Mouse (Mus musculus) hindbrain, embryonic 14.5 days (tissue): ENCODE data around the gene 4833427G06Rik. TPM values are rescaled to one million over a fixed set of nuclear protein-coding genes. Genes with fewer than 3 reads are reported as not detected.

Experiments used
- ATAC-seq: fragments of 200-750 bp; cut with Nextera tagmentation; 2 replicates; pipeline ENCODE4 v1.8.0; 2017; ENCODE audit warnings: moderate number of reproducible peaks, mild to moderate bottlenecking, moderate TSS enrichment, moderate library complexity; ENCODE audit not compliant: low FRiP score
- DNase-seq: peaks from one replicate; pipeline ENCODE4 v3.0.0-alpha.2; 2015; ENCODE audit warnings: low spot score
- H3K27ac ChIP-seq: fragments of 300-500 bp; sonication (generic); 2 replicates; pipeline ENCODE4 v1.5.1; 2014; ENCODE audit warnings: mild to moderate bottlenecking, moderate library complexity
- H3K27me3 ChIP-seq: fragments of 300-500 bp; sonication (generic); 2 replicates; pipeline ENCODE4 v1.6.1; 2014; ENCODE audit warnings: mild to moderate bottlenecking, low read length, mixed read lengths; ENCODE audit not compliant: control insufficient read depth, insufficient read depth
- H3K36me3 ChIP-seq: fragments of 300-500 bp; sonication (generic); replicated peaks from 2 replicates; pipeline ENCODE4 v1.6.1; 2014; ENCODE audit not compliant: control insufficient read depth, insufficient read depth
- H3K4me1 ChIP-seq: fragments of 300-500 bp; sonication (generic); replicated peaks from 2 replicates; pipeline ENCODE4 v1.6.1; 2014; ENCODE audit warnings: antibody characterized with exemption, low read length, mixed read lengths; ENCODE audit not compliant: control insufficient read depth, insufficient read depth
- H3K4me2 ChIP-seq: fragments of 300-500 bp; sonication (generic); replicated peaks from 2 replicates; pipeline ENCODE4 v1.6.1; 2014; ENCODE audit warnings: mild to moderate bottlenecking, moderate library complexity
- H3K4me3 ChIP-seq: fragments of 300-500 bp; sonication (generic); replicated peaks from 2 replicates; pipeline ENCODE4 v1.5.1; 2014; ENCODE audit warnings: mild to moderate bottlenecking, low read length
- H3K9ac ChIP-seq: fragments of 300-500 bp; sonication (generic); 2 replicates; pipeline ENCODE4 v1.6.1; 2014
- H3K9me3 ChIP-seq: fragments of 300-500 bp; sonication (generic); 2 replicates; pipeline ENCODE4 v1.6.1; 2016; ENCODE audit warnings: low read length; ENCODE audit not compliant: control insufficient read depth
- WGBS: fragments of 180-500 bp; shearing (Covaris S2); extraction: QIAGEN DNeasy Blood & Tissue Kit; methylation state at CpG from one replicate; pipeline ENCODE4 v1.1.7; 2014; 5-methylcytosine and 5-hydroxymethylcytosine counted together
- polyA plus RNA-seq: library from polyadenylated mRNA; unstranded; fragments of >200 nt; fragmentation: Nextera tagmentation; extraction: Ambion mirVana; gene quantifications from 2 replicates; pipeline ENCODE4 v1.2.1, GENCODE M21; 2014

The 4833427G06Rik gene
- polyA plus RNA-seq, 1 experiment from 2014 or later: 1.8 TPM

DNA sequence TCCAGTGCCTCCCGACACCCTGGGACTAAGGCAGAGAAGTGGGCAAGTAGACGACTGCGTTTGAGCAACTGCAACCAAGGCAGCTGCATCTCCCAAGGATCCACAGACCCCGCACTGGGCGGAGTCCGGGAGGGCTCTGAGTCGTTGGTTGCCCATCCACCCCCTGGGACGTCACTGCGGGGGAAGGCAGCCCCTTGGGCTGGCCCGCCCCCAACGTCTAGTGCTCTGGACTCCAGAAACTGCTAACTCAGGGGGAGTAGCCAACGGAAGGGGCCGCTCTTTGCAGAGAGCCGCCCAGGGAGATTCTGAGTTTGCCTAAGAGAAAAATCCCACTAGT lies 24.9 kb downstream of the 4833427G06Rik start, which contains the start of gene Layn:
Gene Layn, minus strand, starts transcription at position 116 of the 337 bp plus-strand sequence.
- WGBS: 0% methylated on average over 14 of the region's 14 CpGs
- H3K27me3 ChIP-seq: peaks cover 4% of the 10 kb centered on the region; the same call in 1 of the 2 replicates
- no peak within 1 kb of the TSS for H3K27ac ChIP-seq
- H3K4me2 ChIP-seq: peak within 1 kb of the TSS; percentile 51
- DNase-seq: peak; percentile 42
- H3K36me3 ChIP-seq: no peaks in the 10 kb centered on the region
- peak; percentile 84; the same call in 1 of the 2 replicates for ATAC-seq
- H3K4me3 ChIP-seq: peak within 1 kb of the TSS; percentile 23
- H3K9ac ChIP-seq: 0 out of 2 replicates have a peak within 1 kb of the TSS, but pooled peaks have one; percentile 4
- H3K4me1 ChIP-seq: peaks cover 8% of the 10 kb centered on the region
- H3K9me3 ChIP-seq: no peaks in the 10 kb centered on the region

- Histone ChIP-seq H3K9ac (0 out of 2 replicates have a peak overlapping the region, but pooled peaks have one; percentile 4), H3K27me3 (peaks cover 4% of the 10 kb centered on the region; the same call in 1 of the 2 replicates), H3K4me1 (peaks cover 8% of the 10 kb centered on the region), H3K36me3 (no peaks in the 10 kb centered on the region), H3K27ac (no peak overlapping the region), H3K9me3 (no peaks in the 10 kb centered on the region), H3K4me3 (peak overlapping the region; percentile 23), H3K4me2 (peak overlapping the region; percentile 51)
- DNase-seq: no peak
- no peak for ATAC-seq
- under 1% methylated on average over 17 of the region's 17 CpGs for WGBS
These were observed 25.4 kb downstream of the 4833427G06Rik start for GRCm38 (mm10) chr9:51076300-51076978.

- Histone ChIP-seq H3K27me3 (peaks cover 4% of the 10 kb centered on the region; the same call in 1 of the 2 replicates), H3K9me3 (no peaks in the 10 kb centered on the region), H3K4me3 (peak overlapping the region; percentile 23; the same call in 1 of the 2 replicates), H3K9ac (no peak overlapping the region), H3K36me3 (no peaks in the 10 kb centered on the region), H3K4me1 (peaks cover 8% of the 10 kb centered on the region), H3K27ac (no peak overlapping the region), H3K4me2 (peak overlapping the region; percentile 51)
- DNase-seq (peak; percentile 33), ATAC-seq (no peak)
- 37% methylated on average over 3 of the region's 3 CpGs for WGBS
These were observed 26.1 kb downstream of the 4833427G06Rik start for GRCm38 (mm10) chr9:51075780-51076179.

DNA sequence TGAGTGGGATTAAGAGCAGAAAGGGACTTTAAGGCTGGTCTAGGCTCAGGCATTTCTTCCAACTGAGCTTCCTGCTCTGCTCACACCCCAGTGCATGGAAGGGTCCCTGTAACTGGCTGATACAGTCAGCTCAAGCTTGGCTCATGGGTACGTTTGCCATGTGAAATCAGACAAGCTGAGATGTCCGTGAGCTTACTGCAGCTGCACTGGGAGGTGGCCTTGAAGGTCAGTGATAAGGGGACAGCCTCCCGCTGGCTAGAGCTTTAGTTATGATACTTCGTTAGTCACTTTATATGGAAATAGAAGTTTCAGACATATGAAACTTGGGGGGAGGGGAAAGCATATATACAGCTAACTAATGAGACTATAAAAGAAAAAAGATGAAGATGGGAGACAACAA lies 31.1 kb downstream of the 4833427G06Rik start:
- Histone ChIP-seq H3K27me3 (no peaks in the 10 kb centered on the region; the same call in 1 of the 2 replicates), H3K9me3 (no peaks in the 10 kb centered on the region), H3K36me3 (no peaks in the 10 kb centered on the region), H3K4me3 (no peak overlapping the region), H3K4me2 (no peak overlapping the region), H3K4me1 (no peaks in the 10 kb centered on the region; the same call in 1 of the 2 replicates), H3K9ac (no peak overlapping the region), H3K27ac (no peak overlapping the region)
- 84% methylated on average over 4 of the region's 4 CpGs for WGBS
- no peak for DNase-seq
- ATAC-seq: no peak

- H3K27me3 ChIP-seq: no peaks in the 10 kb centered on the region
- no peaks in the 10 kb centered on the region for H3K9me3 ChIP-seq
- no peaks in the 10 kb centered on the region for H3K36me3 ChIP-seq
- no peaks in the 10 kb centered on the region for H3K4me1 ChIP-seq
- no peak overlapping the region for H3K4me3 ChIP-seq
- no peak for ATAC-seq
- no peak overlapping the region for H3K9ac ChIP-seq
- WGBS: 58% methylated on average over 3 of the region's 3 CpGs
- no peak overlapping the region for H3K4me2 ChIP-seq
- DNase-seq: no peak
- no peak overlapping the region for H3K27ac ChIP-seq
These were observed 33.7 kb downstream of the 4833427G06Rik start for GRCm38 (mm10) chr9:51068202-51068601.

- H3K4me3 ChIP-seq: no peak within 1 kb of the TSS
- H3K9me3 ChIP-seq: no peaks in the 10 kb centered on the region
- DNase-seq (no peak), ATAC-seq (no peak)
- H3K4me2 ChIP-seq: no peak within 1 kb of the TSS
- H3K4me1 ChIP-seq: no peaks in the 10 kb centered on the region
- 84% methylated on average over 2 of the region's 2 CpGs for WGBS
- H3K36me3 ChIP-seq: no peaks in the 10 kb centered on the region
- H3K9ac ChIP-seq: no peak within 1 kb of the TSS
- no peaks in the 10 kb centered on the region for H3K27me3 ChIP-seq
- H3K27ac ChIP-seq: no peak within 1 kb of the TSS
These were observed 41.3 kb downstream of the 4833427G06Rik start, which contains the start of gene Btg4 for GRCm38 (mm10) chr9:51060601-51061000. TSS of gene Btg4 (plus strand) at chr9:51060901.

GRCm38 (mm10) chr9:51058951-51059521 lies 42.8 kb downstream of the 4833427G06Rik start:
- no peak for ATAC-seq
- 68% methylated on average over 4 of the region's 4 CpGs for WGBS
- H3K4me1 ChIP-seq: no peaks in the 10 kb centered on the region
- H3K9me3 ChIP-seq: no peaks in the 10 kb centered on the region
- no peak for DNase-seq
- H3K4me3 ChIP-seq: no peak overlapping the region
- H3K4me2 ChIP-seq: no peak overlapping the region
- no peaks in the 10 kb centered on the region for H3K36me3 ChIP-seq
- no peak overlapping the region for H3K9ac ChIP-seq
- no peak overlapping the region for H3K27ac ChIP-seq
- no peaks in the 10 kb centered on the region for H3K27me3 ChIP-seq

DNA sequence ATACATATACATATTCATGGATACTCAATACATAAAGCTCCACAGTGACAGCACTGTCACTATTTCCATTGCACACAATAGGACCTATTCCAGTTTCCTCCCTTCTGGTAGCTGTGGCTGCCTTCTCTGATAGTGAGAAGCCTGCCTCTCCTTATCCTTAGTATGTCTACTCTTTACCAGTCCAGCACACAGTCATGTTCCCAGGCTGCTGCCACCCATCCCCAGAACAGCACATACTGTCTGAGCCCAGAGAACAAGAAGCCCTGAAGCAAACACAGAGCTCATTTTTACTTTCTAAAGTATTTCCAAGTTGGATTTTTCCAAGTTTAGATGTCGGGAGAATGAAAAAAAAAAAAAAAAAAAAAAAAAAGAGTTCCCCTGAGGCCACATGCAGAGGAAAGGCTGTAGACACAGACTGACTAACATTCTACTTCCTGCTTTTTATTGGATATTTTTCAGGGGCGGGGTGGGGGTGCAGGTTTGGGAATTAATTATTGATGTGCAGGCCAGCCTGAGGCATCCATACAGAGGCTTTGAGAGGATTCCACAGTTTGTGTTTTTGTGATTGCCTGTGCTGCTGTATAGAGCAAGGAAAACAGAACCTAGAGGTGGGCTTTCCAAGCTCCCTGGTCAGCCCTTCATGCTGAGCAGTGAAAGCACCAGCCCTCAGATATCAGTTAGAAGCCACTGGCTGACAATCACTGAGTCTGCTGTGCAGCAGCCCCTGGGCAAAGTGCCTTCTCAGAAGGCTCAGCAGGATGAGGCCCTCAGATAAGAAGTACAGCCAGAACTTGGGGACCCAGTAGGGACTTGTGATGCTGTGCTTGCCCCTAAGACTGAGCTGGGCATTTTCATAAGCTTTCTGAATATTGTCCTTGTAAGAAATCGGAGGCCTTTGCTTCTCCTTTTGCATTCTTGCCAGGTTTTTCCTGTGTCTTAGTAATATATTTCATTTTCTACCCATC lies 45.2 kb downstream of the 4833427G06Rik start:
- H3K9ac ChIP-seq: no peak overlapping the region
- ATAC-seq (no peak), DNase-seq (no peak)
- H3K27ac ChIP-seq: no peak overlapping the region
- H3K4me2 ChIP-seq: no peak overlapping the region
- H3K27me3 ChIP-seq: no peaks in the 10 kb centered on the region
- H3K9me3 ChIP-seq: no peaks in the 10 kb centered on the region
- H3K4me3 ChIP-seq: no peak overlapping the region
- no peaks in the 10 kb centered on the region for H3K36me3 ChIP-seq
- H3K4me1 ChIP-seq: no peaks in the 10 kb centered on the region
- WGBS: 75% methylated on average over 3 of the region's 3 CpGs

GRCm38 (mm10) chr9:51052180-51052579 lies 49.7 kb downstream of the 4833427G06Rik start:
- Histone ChIP-seq H3K36me3 (no peaks in the 10 kb centered on the region), H3K9me3 (no peaks in the 10 kb centered on the region), H3K27me3 (no peaks in the 10 kb centered on the region), H3K4me2 (no peak overlapping the region), H3K4me3 (no peak overlapping the region), H3K27ac (no peak overlapping the region), H3K9ac (no peak overlapping the region), H3K4me1 (no peaks in the 10 kb centered on the region)
- WGBS: 76% methylated on average over 3 of the region's 3 CpGs
- ATAC-seq (no peak), DNase-seq (no peak)
